ENCODE assay signal across 22 mouse cellular contexts in the genomic region with DNA sequence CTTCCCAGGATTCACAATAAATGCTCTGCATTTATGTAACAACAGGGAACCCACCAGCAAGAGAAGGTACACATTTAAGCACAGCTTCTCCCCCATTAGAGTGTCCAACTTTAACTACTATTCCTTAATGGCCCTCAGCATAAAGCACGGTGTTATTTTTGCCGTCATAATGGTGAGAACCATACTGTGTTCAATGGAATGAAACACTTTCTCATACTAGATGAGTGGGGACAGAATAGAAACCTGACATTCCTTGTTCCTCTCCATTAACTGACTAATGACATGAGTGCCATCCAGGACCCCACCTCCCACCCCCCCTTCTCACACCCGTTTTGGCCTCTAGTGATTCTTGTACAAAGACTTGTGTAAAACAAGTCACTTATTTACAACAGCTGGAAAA.
DNase-seq lines count a peak whose midpoint lies in the region; ATAC-seq lines count a peak whose summit lies in the region.
"Had no signal": no experiment of that assay in that cellular context is flagged by ENCODE, and none has a peak within 500 bp of the region (broad histone marks: within the 10 kb centered on the region; RNA-seq: fewer than 3 reads in every experiment).

No protein-coding gene starts in this region.

- no peak for ATAC-seq in intestine, embryonic 14.5 days (replicated peaks; ENCODE audit: low FRiP score, low TSS enrichment, low read depth)
- no peak for ATAC-seq in intestine, embryonic 16.5 days
- ATAC-seq in kidney, embryonic 14.5 days (ENCODE audit: low FRiP score, low TSS enrichment): peak; percentile 71; the same call in 1 of the 2 replicates
- peak; percentile 44; the same call in 1 of the 2 replicates for ATAC-seq in kidney, embryonic 16.5 days (ENCODE audit: low FRiP score, low TSS enrichment)
- ATAC-seq: forebrain, embryonic 14.5 days had no signal

- 86% methylated on average over 3 of the region's 3 CpGs for WGBS in intestine, embryonic 14.5 days
- WGBS in intestine, embryonic 16.5 days: 84% methylated on average over 3 of the region's 3 CpGs
- 40% methylated on average over 3 of the region's 3 CpGs for WGBS in kidney, embryonic 14.5 days
- WGBS in kidney, embryonic 16.5 days: 39% methylated on average over 3 of the region's 3 CpGs

- H3K4me2 ChIP-seq in intestine, embryonic 14.5 days (ENCODE audit: low read length): no peak overlapping the region
- no peak overlapping the region for H3K4me2 ChIP-seq in intestine, embryonic 16.5 days (ENCODE audit: low read depth, low read length)
- no peak overlapping the region for H3K4me2 ChIP-seq in kidney, embryonic 14.5 days (replicated peaks; ENCODE audit: low read depth, low read length)
- H3K4me2 ChIP-seq in kidney, embryonic 16.5 days (replicated peaks; ENCODE audit: low read depth, low read length): no peak overlapping the region
- H3K4me2 ChIP-seq: embryonic facial prominence, embryonic 13.5 days; embryonic facial prominence, embryonic 15.5 days; forebrain, embryonic 12.5 days had no signal

- DNase-seq in intestine, embryonic 14.5 days (ENCODE audit: low spot score): peak; percentile 12
- no peak for DNase-seq in kidney, adult 18-20 months
- DNase-seq in kidney, postnatal 36 days: no peak
- DNase-seq: adrenal gland, adult 2 months; adrenal gland, postnatal 10 days; adrenal gland, postnatal 25 days; cerebellum, adult 11 months; cerebellum, adult 18-20 months; cerebellum, adult 8-10 months; cerebellum, adult 9-11 months; cerebellum, postnatal 14 days; cerebellum, postnatal 36 days; embryo, embryonic 11 days had no signal

- H3K36me3 ChIP-seq in intestine, embryonic 14.5 days (ENCODE audit: control insufficient read depth, insufficient read depth, low read length): peaks cover 25% of the 10 kb centered on the region
- peaks cover 7% of the 10 kb centered on the region; the same call in 1 of the 2 replicates for H3K36me3 ChIP-seq in intestine, embryonic 16.5 days (ENCODE audit: control insufficient read depth, insufficient read depth, low read length)
- peaks cover 8% of the 10 kb centered on the region for H3K36me3 ChIP-seq in kidney, embryonic 14.5 days (ENCODE audit: control insufficient read depth, insufficient read depth, low read length)
- H3K36me3 ChIP-seq in kidney, embryonic 16.5 days (ENCODE audit: insufficient read depth, low read length): peaks cover 11% of the 10 kb centered on the region
- H3K36me3 ChIP-seq: forebrain, embryonic 12.5 days had no signal

- H3K9ac ChIP-seq in intestine, embryonic 14.5 days (ENCODE audit: low read length): no peak overlapping the region
- H3K9ac ChIP-seq in intestine, embryonic 16.5 days (ENCODE audit: low read depth, low read length): no peak overlapping the region
- no peak overlapping the region for H3K9ac ChIP-seq in kidney, embryonic 14.5 days (ENCODE audit: low read depth, low read length)
- H3K9ac ChIP-seq in kidney, embryonic 16.5 days (replicated peaks; ENCODE audit: low read length): no peak overlapping the region
- H3K9ac ChIP-seq: embryonic facial prominence, embryonic 13.5 days; embryonic facial prominence, embryonic 15.5 days; forebrain, embryonic 12.5 days had no signal

- H3K27ac ChIP-seq in intestine, embryonic 14.5 days (ENCODE audit: low read depth): no peak overlapping the region
- no peak overlapping the region for H3K27ac ChIP-seq in intestine, embryonic 16.5 days (ENCODE audit: low read length)
- no peak overlapping the region for H3K27ac ChIP-seq in kidney, embryonic 14.5 days (ENCODE audit: low read depth, low read length)
- H3K27ac ChIP-seq in kidney, embryonic 16.5 days (ENCODE audit: low read length): peak overlapping the region; percentile 68
- H3K27ac ChIP-seq: embryonic facial prominence, embryonic 13.5 days; embryonic facial prominence, embryonic 15.5 days; forebrain, embryonic 10.5 days; forebrain, embryonic 12.5 days had no signal

- no peak overlapping the region for H3K4me3 ChIP-seq in intestine, embryonic 14.5 days (ENCODE audit: low read depth, low read length)
- no peak overlapping the region for H3K4me3 ChIP-seq in intestine, embryonic 16.5 days (ENCODE audit: low read length)
- no peak overlapping the region for H3K4me3 ChIP-seq in kidney, embryonic 14.5 days (ENCODE audit: low read length)
- no peak overlapping the region for H3K4me3 ChIP-seq in kidney, embryonic 16.5 days (ENCODE audit: low read length)
- H3K4me3 ChIP-seq: embryonic facial prominence, embryonic 13.5 days; embryonic facial prominence, embryonic 15.5 days; erythroblast, embryonic 14.5 days; forebrain, embryonic 10.5 days; forebrain, embryonic 12.5 days had no signal

- H3K27me3 ChIP-seq in intestine, embryonic 14.5 days (replicated peaks; ENCODE audit: control insufficient read depth, insufficient read depth, low read length): no peaks in the 10 kb centered on the region
- H3K27me3 ChIP-seq in intestine, embryonic 16.5 days (replicated peaks; ENCODE audit: control insufficient read depth, insufficient read depth, low read length): no peaks in the 10 kb centered on the region
- no peaks in the 10 kb centered on the region for H3K27me3 ChIP-seq in kidney, embryonic 14.5 days (ENCODE audit: control insufficient read depth, insufficient read depth, low read length)
- no peaks in the 10 kb centered on the region for H3K27me3 ChIP-seq in kidney, embryonic 16.5 days (ENCODE audit: insufficient read depth, low read length)
- H3K27me3 ChIP-seq: embryonic facial prominence, embryonic 13.5 days; embryonic facial prominence, embryonic 15.5 days; forebrain, embryonic 12.5 days had no signal

- H3K9me3 ChIP-seq in intestine, embryonic 14.5 days (ENCODE audit: control insufficient read depth, low read length): no peaks in the 10 kb centered on the region
- H3K9me3 ChIP-seq in intestine, embryonic 16.5 days (ENCODE audit: control insufficient read depth, low read length): no peaks in the 10 kb centered on the region
- no peaks in the 10 kb centered on the region for H3K9me3 ChIP-seq in kidney, embryonic 14.5 days (ENCODE audit: control insufficient read depth, low read length)
- no peaks in the 10 kb centered on the region for H3K9me3 ChIP-seq in kidney, embryonic 16.5 days (ENCODE audit: low read length)
- H3K9me3 ChIP-seq: embryonic facial prominence, embryonic 13.5 days; embryonic facial prominence, embryonic 15.5 days; forebrain, embryonic 10.5 days; forebrain, embryonic 12.5 days had no signal

- H3K4me1 ChIP-seq in intestine, embryonic 14.5 days (replicated peaks; ENCODE audit: control insufficient read depth, insufficient read depth, low read length): no peaks in the 10 kb centered on the region
- 0 out of 2 replicates have a peak, but pooled peaks cover 6% of the 10 kb centered on the region for H3K4me1 ChIP-seq in intestine, embryonic 16.5 days (ENCODE audit: control insufficient read depth, insufficient read depth, low read length)
- H3K4me1 ChIP-seq in kidney, embryonic 14.5 days (ENCODE audit: control insufficient read depth, insufficient read depth, low read length): peaks cover 9% of the 10 kb centered on the region
- H3K4me1 ChIP-seq in kidney, embryonic 16.5 days (ENCODE audit: insufficient read depth, low read length): peaks cover 31% of the 10 kb centered on the region
- H3K4me1 ChIP-seq: embryonic facial prominence, embryonic 13.5 days; embryonic facial prominence, embryonic 15.5 days; forebrain, embryonic 10.5 days; forebrain, embryonic 12.5 days had no signal

Comparison
In these comparisons a context has a peak if more than half of its experiments do, and no peak if none do; other contexts are left out.
1. ATAC-seq: peak in kidney, embryonic 14.5 days (single experiment) and kidney, embryonic 16.5 days (single experiment); none in intestine, embryonic 14.5 days (single experiment) and intestine, embryonic 16.5 days (single experiment).